Mouse (Mus musculus) monocyte, adult 2 months (primary cell): ENCODE results near the gene Tnfsfm13.

ENCODE experiments used
- DNase-seq, 2 experiments: peaks; one replicate each; pipeline ENCODE4 v3.0.0; 2022; ENCODE audit warnings: low spot score in 2 of 2, low read depth in 1 of 2

Tnfsfm13 gene

DNA sequence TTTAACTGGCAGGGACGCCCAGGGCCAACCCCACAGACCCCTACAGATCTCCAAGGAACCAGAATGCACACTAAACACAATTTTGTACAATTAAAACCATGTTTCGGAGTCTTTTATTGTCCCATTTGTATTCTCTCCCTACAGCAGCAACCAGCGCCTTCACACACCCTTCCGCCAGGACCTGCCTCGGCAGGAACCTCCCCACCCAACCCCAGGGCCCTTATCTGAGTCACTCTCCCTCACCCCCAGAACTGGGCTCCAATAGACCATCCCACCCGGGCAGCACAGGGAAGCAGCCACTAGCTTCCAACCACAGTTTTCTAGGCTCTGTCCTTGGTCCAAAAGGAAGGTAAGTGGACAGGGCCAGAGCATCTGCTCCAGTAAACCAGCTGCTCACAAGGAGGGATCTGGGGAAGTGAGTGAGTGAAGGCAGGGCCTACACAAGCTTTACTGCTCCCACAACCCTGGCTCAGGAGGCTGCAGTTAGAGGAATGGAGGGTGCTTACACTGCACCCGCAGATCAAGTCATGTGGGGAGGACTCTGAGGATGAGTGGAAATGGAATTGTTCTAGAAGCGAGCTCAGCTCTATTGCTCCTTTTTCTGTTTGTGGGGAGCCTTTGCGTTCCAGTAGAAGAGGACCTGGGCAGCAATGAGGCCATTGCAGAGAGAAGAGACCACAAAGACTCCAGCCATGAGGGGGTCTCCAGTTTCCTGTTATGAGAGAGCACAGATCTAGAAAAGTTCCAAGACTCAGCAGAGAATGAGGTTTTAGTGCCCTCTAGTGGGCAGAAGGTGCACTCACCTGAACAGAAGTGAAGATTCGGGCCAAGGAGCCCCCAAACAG lies 39.1 kb downstream of the Tnfsfm13 start:
- DNase-seq = no peak

DNA sequence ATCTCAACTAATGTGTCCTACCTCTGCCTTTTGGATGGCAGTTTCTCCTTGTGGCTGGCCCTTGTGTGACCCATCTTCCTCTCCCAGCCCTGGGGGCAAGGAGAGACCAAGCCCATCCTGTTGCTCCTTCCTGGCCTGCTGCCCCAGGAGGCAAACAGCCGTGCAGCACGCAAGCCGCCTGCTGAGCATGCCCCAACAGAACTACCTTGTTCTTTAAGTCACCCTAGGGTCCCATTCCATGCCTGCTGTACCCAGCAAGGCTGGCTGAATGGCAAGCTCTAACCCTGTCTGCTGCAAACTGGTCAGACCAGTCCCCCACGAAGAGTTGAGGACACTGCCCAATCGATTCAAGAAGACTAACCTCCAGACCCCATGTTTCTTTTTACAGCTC lies 39.8 kb downstream of the Tnfsfm13 start:
- no peak for DNase-seq

DNA sequence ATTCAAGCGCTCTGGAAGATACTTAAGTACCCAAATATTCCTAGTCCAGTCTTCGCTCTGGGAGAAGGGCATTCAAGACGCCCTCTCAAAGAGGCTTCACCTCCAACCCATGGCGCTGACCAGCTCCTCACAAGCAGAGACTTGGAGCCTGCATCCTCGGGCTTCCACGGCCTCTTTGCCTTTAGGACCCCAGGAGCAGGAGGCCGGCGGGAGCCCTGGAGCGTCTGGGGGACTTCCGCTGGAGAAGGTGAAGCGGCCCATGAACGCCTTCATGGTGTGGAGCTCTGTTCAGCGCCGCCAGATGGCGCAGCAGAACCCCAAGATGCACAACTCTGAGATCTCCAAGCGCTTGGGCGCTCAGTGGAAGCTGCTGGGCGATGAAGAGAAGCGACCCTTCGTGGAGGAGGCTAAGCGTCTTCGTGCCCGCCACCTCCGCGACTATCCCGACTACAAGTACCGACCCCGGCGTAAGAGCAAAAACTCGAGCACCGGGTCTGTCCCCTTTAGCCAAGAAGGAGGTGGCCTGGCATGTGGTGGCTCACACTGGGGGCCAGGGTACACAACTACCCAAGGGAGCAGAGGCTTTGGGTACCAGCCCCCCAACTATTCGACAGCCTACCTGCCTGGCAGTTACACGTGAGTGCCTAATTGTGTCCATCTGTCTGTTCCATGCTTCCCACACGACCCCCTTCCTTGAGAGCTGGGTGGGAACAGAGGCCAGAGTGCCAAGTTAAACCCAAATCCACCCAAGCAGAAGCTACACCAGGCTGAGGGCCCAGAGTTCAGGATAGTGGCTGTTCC lies 40.4 kb downstream of the Tnfsfm13 start, which contains the start of gene Sox15:
Gene Sox15 (plus strand): TSS at position 51 of the 801 bp plus-strand sequence.
- no peak for DNase-seq

DNA sequence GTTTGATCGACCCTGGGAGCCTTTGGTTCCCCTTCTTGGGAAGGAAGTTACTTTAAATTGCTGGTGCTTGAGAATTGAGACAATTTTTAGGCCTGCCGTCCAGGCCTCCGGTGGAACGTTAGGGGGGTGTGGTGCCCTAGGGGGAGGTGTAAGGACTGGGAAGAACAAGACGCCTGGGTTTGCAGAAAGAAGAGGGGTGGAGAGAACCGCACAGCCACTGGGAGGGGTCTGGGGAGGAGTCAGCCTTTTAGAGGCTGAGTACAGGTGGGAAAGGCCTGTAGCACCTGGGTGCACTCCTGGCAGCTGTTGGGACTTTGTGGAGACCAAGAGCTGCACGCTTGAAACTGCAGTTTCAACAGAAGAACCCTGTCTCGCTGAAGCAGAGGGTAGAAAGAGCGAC lies 41.1 kb downstream of the Tnfsfm13 start:
- DNase-seq = no peak

DNA sequence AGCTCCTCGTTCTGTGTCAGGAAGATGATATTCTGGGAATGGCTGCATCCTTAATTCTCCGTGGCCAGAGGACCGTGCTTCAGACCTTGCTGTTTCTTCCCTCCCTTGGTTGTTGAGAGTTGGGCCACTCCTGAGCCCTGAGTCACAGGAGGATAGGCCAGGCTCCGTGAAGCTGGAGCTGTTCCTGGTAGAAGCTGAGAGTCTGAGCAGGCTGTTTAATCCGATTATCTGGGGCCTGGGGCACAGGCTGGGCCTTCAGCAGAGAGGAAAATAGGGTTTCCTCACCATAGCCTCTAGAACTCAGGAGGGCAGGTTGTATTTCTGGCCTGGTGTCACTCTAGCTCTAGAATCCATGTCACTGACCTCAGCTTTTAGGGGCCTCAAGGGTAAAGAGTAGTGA lies 42.5 kb downstream of the Tnfsfm13 start:
- DNase-seq = no peak

DNA sequence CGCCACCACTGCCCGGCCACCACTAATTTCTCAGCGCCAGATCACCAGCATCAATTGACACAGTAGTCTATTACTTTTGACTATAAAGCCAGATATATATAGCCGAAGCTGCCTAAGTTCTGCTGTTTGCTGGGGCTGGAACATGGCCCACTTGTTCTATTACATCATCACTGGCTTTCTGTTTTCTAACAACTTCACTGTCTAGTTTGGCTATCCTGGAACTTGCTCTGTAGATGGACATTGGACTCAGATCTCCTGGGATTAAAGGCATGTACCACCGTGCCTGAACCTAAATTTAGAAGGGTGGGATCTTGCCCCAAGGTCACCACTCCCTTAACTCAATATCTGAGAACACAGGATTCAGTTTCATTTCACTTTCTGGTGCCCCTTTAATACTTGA lies 50.0 kb downstream of the Tnfsfm13 start:
- no peak for DNase-seq

DNA sequence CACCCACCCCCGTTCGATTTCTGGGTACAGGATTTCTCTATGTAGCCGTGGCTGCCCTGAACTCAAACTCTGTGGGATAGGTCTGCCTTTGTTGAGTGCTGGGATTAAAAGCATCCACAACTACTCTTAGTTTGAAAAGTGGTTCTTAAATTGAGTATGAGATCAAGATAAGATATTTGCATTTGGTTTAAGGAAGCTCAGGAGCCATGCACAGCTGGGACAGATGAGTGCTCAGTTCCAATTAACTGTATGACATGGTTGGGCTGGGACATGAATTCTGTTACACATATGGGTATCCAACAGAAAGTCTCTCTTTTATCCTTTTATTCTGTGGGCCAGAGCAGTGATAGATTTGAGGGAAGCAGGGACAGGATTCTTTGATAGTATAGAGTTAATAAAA lies 60.4 kb downstream of the Tnfsfm13 start:
- DNase-seq = no peak

DNA sequence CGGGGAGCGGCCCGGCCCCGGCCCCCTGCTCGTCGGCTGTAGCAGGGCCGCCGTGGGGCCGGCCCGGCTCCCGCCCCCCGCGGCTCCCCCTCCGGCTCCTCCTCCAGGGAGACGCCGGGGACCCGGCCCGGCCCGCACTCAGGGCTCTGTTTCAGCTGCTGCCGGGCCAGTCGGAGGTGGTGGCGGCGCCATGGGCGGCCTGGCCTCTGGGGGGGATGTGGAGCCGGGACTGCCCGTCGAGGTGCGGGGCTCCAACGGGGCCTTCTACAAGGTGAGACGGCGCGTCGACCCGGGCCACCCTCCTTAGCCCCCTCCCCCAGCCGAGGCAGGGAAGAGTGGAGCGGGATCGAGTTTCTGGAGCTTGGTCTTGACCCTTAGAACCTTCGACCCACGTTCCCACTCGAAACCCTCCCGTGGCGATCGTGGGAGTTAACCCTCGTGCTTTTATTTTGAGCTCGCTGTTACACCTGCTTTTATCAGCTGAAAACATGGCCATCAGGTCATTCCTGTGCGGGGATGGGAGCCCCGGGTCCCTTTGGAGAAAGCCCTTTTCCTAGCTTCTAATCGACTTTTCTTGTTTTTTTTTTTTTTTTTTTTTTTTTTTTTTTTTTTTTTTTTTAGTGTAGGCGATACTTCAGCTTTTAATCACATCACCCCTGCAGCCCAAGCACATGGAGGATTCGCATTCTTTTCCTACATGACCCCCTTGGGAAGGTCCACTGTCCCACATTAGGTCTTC lies 62.6 kb downstream of the Tnfsfm13 start:
- no peak for DNase-seq
